ENCODE assay signal across 38 mouse cellular contexts in the genomic region with DNA sequence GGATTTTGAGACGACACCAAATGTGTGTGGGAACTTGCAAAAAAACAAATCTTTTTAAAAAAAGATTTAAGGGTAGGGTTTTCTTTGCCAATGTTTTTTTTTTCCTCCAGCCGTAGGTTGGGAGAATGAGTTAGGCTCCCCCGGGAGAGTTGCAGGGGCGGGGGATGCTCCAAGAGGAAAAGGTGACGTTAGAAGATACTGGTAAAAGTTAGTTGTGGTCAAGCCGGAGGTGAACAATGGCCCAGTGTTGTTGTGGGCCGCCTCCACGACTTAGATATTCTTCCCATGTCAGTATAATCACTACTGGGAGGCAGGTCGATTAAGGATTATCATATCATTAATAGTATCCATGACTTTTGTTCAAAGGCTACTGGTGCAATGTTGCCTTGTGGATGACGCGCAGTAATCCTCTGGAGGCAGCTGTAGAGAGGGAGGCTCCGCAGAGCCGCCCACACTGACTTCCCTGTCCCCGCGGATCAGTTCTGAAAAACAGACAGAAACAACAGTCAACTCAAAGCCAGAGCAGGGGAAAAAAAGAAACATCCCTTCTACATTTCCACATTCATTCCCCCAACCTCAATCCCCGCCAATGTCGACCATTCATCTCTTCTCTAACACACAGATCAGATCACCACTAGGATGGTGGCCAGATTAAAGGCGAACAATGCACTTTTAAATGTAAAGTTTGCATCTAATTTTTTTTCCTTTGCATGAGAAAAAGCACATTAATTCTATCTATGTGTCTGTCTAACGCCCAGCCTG. TPM values are rescaled to one million over a fixed set of nuclear protein-coding genes. Genes with fewer than 3 reads are reported as not detected.
DNase-seq lines count a peak whose midpoint lies in the region; ATAC-seq lines count a peak whose summit lies in the region.
"Had no signal": no experiment of that assay in that cellular context is flagged by ENCODE, and none has a peak within 500 bp of the region (broad histone marks: within the 10 kb centered on the region; RNA-seq: fewer than 3 reads in every experiment).

No protein-coding gene starts in this region.

- H3K4me1 ChIP-seq in midbrain, embryonic 13.5 days (replicated peaks), result peaks cover 14% of the 10 kb centered on the region
- H3K4me1 ChIP-seq: forebrain, embryonic 15.5 days; limb, embryonic 10.5 days; limb, embryonic 15.5 days; liver, embryonic 13.5 days; neural tube, embryonic 12.5 days had no signal

- no peaks in the 10 kb centered on the region for H3K36me3 ChIP-seq in midbrain, embryonic 13.5 days
- H3K36me3 ChIP-seq: forebrain, embryonic 10.5 days; forebrain, embryonic 15.5 days; hindbrain, embryonic 10.5 days; limb, embryonic 10.5 days; limb, embryonic 15.5 days; liver, embryonic 13.5 days; neural tube, embryonic 12.5 days had no signal

- peaks cover 6% of the 10 kb centered on the region; the same call in 1 of the 2 replicates for H3K27me3 ChIP-seq in midbrain, embryonic 13.5 days
- H3K27me3 ChIP-seq: forebrain, embryonic 15.5 days; limb, embryonic 15.5 days; liver, embryonic 13.5 days; neural tube, embryonic 12.5 days had no signal

- 12% methylated on average over 19 of the region's 19 CpGs for WGBS in midbrain, embryonic 13.5 days

- DNase-seq in heart, adult 11 months, result peak; percentile 74
- no peak for DNase-seq in heart, adult 8-10 months (ENCODE audit: low spot score)
- peak; percentile 27 for DNase-seq in retina, postnatal 1 day
- DNase-seq in retina, embryonic 14.5 days (ENCODE audit: low spot score), result no peak
- no peak for DNase-seq in spleen, postnatal 10 days (ENCODE audit: low spot score in 2 of 2)
- DNase-seq in kidney, postnatal 10 days, result no peak
- no peak for DNase-seq in embryo, embryonic 11 days
- DNase-seq: adrenal gland, postnatal 25 days; cerebellum, adult 18-20 months; cerebellum, postnatal 10 days; gastrocnemius, postnatal 10 days; heart, postnatal 14 days; kidney, adult 9 months; kidney, postnatal 14 days; layer of hippocampus, adult 9-11 months; liver, embryonic 13.5 days; lung, adult 18-20 months; right cerebral cortex, postnatal 14 days; thymus, adult 18-20 months; thymus, postnatal 25 days had no signal

- no peak overlapping the region for H3K4me3 ChIP-seq in midbrain, embryonic 13.5 days (replicated peaks)
- H3K4me3 ChIP-seq: forebrain, embryonic 10.5 days; forebrain, embryonic 15.5 days; hindbrain, embryonic 10.5 days; limb, embryonic 10.5 days; limb, embryonic 15.5 days; liver, embryonic 13.5 days; myocyte; neural tube, embryonic 12.5 days had no signal

- 0 out of 2 replicates have a peak, but pooled peaks cover 2% of the 10 kb centered on the region for H3K9me3 ChIP-seq in midbrain, embryonic 13.5 days
- H3K9me3 ChIP-seq: forebrain, embryonic 15.5 days; limb, embryonic 10.5 days; limb, embryonic 15.5 days; liver, embryonic 13.5 days; neural tube, embryonic 12.5 days had no signal

- peak overlapping the region; percentile 35 for H3K4me2 ChIP-seq in midbrain, embryonic 13.5 days (replicated peaks)
- H3K4me2 ChIP-seq: forebrain, embryonic 15.5 days; heart, embryonic 11.5 days; limb, embryonic 15.5 days; liver, embryonic 13.5 days; neural tube, embryonic 12.5 days had no signal

- peak; percentile 89 for ATAC-seq in midbrain, embryonic 13.5 days
- ATAC-seq: forebrain, embryonic 15.5 days; intestine, postnatal 0 days; lung, postnatal 0 days; Patski had no signal

- no peak overlapping the region for H3K9ac ChIP-seq in midbrain, embryonic 13.5 days (replicated peaks)
- H3K9ac ChIP-seq: forebrain, embryonic 15.5 days; limb, embryonic 15.5 days; liver, embryonic 13.5 days; neural tube, embryonic 12.5 days had no signal

- H3K27ac ChIP-seq in midbrain, embryonic 13.5 days, result no peak overlapping the region; the same call in 1 of the 2 replicates
- H3K27ac ChIP-seq: forebrain, embryonic 10.5 days; forebrain, embryonic 15.5 days; hindbrain, embryonic 10.5 days; limb, embryonic 10.5 days; limb, embryonic 15.5 days; liver, embryonic 13.5 days; neural tube, embryonic 12.5 days had no signal

RNA-seq across cellular contexts. Expression of a gene that starts 36.4 kb away (rescaled TPM):
- 1 to 10 TPM in 3 of 4 experiments, under 1 TPM in 1; 0.92 to 4.2 (median 3.3) TPM for total RNA-seq in heart, adult 8-10 months (2022)
- 27.1 and 38.4 TPM in 2 replicates for polyA plus RNA-seq in midbrain, embryonic 13.5 days (2015; fragmentation: Nextera tagmentation; extraction: Ambion mirVana)
- total RNA-seq: adrenal gland, postnatal 25 days; common myeloid progenitor, adult 5-6 weeks; left cerebral cortex, postnatal 10 days; MEL had no signal
- polyA plus RNA-seq: gonadal fat pad, adult 2 months; heart, embryonic 11.5 days; intestine, postnatal 0 days; limb, embryonic 10.5 days; limb, embryonic 15.5 days; lung, postnatal 0 days; myocyte; Patski; small intestine, adult 2 months; stomach, embryonic 16.5 days had no signal

RNA-seq across cellular contexts. Expression of a gene that starts 47.0 kb away (rescaled TPM):
- total RNA-seq in heart, adult 8-10 months (2022), result 1,000 to 10,000 TPM; 4,428 to 5,209 (median 4,678) TPM
- polyA plus RNA-seq in midbrain, embryonic 13.5 days (2015; fragmentation: Nextera tagmentation; extraction: Ambion mirVana), result 693 and 718 TPM in 2 replicates

Comparison
In these comparisons a context has a peak if more than half of its experiments do, and no peak if none do; other contexts are left out.
1. DNase-seq: peak in heart, adult 11 months (single experiment) and retina, postnatal 1 day (single experiment); none in heart, adult 8-10 months (single experiment), retina, embryonic 14.5 days (single experiment), spleen, postnatal 10 days (0 of 2), kidney, postnatal 10 days (single experiment) and embryo, embryonic 11 days (single experiment).